Mouse (Mus musculus): ENCODE data around the gene Xpo4. TPM values are rescaled to one million over a fixed set of nuclear protein-coding genes. Genes with fewer than 3 reads are reported as not detected.

The Xpo4 gene
- polyA plus RNA-seq, 2 experiments, result 15.5 to 27.4 TPM

- no peak for ATAC-seq (ENCODE audit: low FRiP score, low read depth)
- no peak overlapping the region for H3K9ac ChIP-seq (ENCODE audit: low read depth, low read length, severe bottlenecking)
- peaks cover 3% of the 10 kb centered on the region; the same call in 1 of the 2 replicates for H3K36me3 ChIP-seq (ENCODE audit: control insufficient read depth, insufficient read depth, low read length)
- 69% methylated on average over 32 of the region's 34 CpGs for WGBS
- peaks cover 15% of the 10 kb centered on the region for H3K4me1 ChIP-seq (ENCODE audit: control insufficient read depth, insufficient read depth, low read length)
- no peak for DNase-seq (ENCODE audit: low spot score)
- no peaks in the 10 kb centered on the region for H3K27me3 ChIP-seq (ENCODE audit: control insufficient read depth, insufficient read depth, low read length)
- H3K9me3 ChIP-seq (ENCODE audit: control insufficient read depth, low read length), result no peaks in the 10 kb centered on the region
- TF ChIP-seq POLR2A (IDR thresholded peaks at IDR 0.05; ENCODE audit: borderline replicate concordance, extremely low read depth, insufficient read depth, insufficient read length), result no peak
- H3K4me2 ChIP-seq (replicated peaks; ENCODE audit: low read depth, low read length, severe bottlenecking), result no peak overlapping the region
- no peak overlapping the region for H3K27ac ChIP-seq (replicated peaks; ENCODE audit: low read depth, low read length)
- no peak overlapping the region for H3K4me3 ChIP-seq (replicated peaks; ENCODE audit: low read length)
Observed at GRCm38 (mm10) chr14:57542231-57542630, 123.0 kb downstream of the Xpo4 start.

DNA sequence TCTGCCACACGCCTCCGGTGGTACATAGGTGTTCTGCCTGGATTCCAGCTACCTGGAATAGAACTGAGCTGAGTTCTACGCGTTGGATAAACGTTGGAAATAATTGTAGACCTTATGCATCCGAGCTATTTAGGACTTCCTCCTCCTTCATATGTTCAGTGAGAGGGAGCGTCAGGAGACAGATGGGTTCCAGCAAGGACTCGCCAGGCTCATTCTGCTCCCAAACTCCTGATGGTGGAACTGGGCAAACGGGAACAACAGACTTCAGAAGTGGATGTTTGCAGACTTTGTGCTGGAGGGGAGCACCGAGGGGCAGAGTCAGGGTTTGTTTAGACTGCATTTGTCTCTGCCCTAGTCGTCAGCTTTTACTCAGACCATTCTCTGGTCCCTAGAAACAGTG lies 124.5 kb downstream of the Xpo4 start:
- WGBS, result 82% methylated on average over 11 of the region's 11 CpGs
- no peak overlapping the region for H3K27ac ChIP-seq (replicated peaks; ENCODE audit: low read depth, low read length)
- DNase-seq (ENCODE audit: low spot score) (no peak), ATAC-seq (ENCODE audit: low FRiP score, low read depth) (no peak)
- no peak overlapping the region for H3K9ac ChIP-seq (ENCODE audit: low read depth, low read length, severe bottlenecking)
- H3K36me3 ChIP-seq (ENCODE audit: control insufficient read depth, insufficient read depth, low read length), result peaks cover 3% of the 10 kb centered on the region; the same call in 1 of the 2 replicates
- H3K9me3 ChIP-seq (ENCODE audit: control insufficient read depth, low read length), result no peaks in the 10 kb centered on the region
- TF ChIP-seq POLR2A (IDR thresholded peaks at IDR 0.05; ENCODE audit: borderline replicate concordance, extremely low read depth, insufficient read depth, insufficient read length), result no peak
- H3K4me2 ChIP-seq (replicated peaks; ENCODE audit: low read depth, low read length, severe bottlenecking), result no peak overlapping the region
- H3K4me1 ChIP-seq (ENCODE audit: control insufficient read depth, insufficient read depth, low read length), result peaks cover 11% of the 10 kb centered on the region
- no peaks in the 10 kb centered on the region for H3K27me3 ChIP-seq (ENCODE audit: control insufficient read depth, insufficient read depth, low read length)
- no peak overlapping the region for H3K4me3 ChIP-seq (replicated peaks; ENCODE audit: low read length)

- no peaks in the 10 kb centered on the region for H3K9me3 ChIP-seq (ENCODE audit: control insufficient read depth, low read length)
- TF ChIP-seq POLR2A (IDR thresholded peaks at IDR 0.05; ENCODE audit: borderline replicate concordance, extremely low read depth, insufficient read depth, insufficient read length), result no peak
- H3K4me2 ChIP-seq (replicated peaks; ENCODE audit: low read depth, low read length, severe bottlenecking), result no peak overlapping the region
- WGBS, result 21% methylated on average over 16 of the region's 16 CpGs
- no peak for DNase-seq (ENCODE audit: low spot score)
- H3K27ac ChIP-seq (replicated peaks; ENCODE audit: low read depth, low read length), result 0 out of 2 replicates have a peak overlapping the region, but pooled peaks have one; percentile 14
- H3K27me3 ChIP-seq (ENCODE audit: control insufficient read depth, insufficient read depth, low read length), result no peaks in the 10 kb centered on the region
- H3K36me3 ChIP-seq (ENCODE audit: control insufficient read depth, insufficient read depth, low read length), result peaks cover 2% of the 10 kb centered on the region; the same call in 1 of the 2 replicates
- peaks cover 28% of the 10 kb centered on the region for H3K4me1 ChIP-seq (ENCODE audit: control insufficient read depth, insufficient read depth, low read length)
- H3K4me3 ChIP-seq (replicated peaks; ENCODE audit: low read length), result no peak overlapping the region
- peak; percentile 35 for ATAC-seq (ENCODE audit: low FRiP score, low read depth)
- no peak overlapping the region for H3K9ac ChIP-seq (ENCODE audit: low read depth, low read length, severe bottlenecking)
Observed at GRCm38 (mm10) chr14:57537261-57538015, 127.8 kb downstream of the Xpo4 start.

DNA sequence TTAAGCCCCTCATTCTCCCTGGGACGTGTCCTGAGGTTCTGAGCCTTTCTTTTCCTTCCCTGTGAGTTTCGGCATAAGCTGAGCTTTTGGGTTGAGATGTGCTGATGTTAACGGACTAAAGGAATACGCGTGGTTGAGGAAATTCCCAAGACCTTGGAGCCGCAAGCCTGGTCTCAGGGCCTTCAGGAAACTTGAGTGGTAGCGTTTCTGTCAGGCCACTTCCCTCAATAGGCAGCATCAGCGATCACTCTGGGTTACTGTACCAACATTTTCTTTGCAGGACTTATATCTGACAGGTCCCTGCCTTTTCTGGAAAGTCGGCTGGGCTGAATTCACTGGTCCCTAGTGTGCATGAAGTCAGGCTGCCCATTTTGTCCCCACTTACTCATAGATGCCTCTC lies 128.4 kb downstream of the Xpo4 start:
- Histone ChIP-seq H3K4me3 (replicated peaks; ENCODE audit: low read length) (no peak overlapping the region), H3K27me3 (ENCODE audit: control insufficient read depth, insufficient read depth, low read length) (no peaks in the 10 kb centered on the region), H3K4me2 (replicated peaks; ENCODE audit: low read depth, low read length, severe bottlenecking) (no peak overlapping the region), H3K9ac (ENCODE audit: low read depth, low read length, severe bottlenecking) (no peak overlapping the region), H3K27ac (replicated peaks; ENCODE audit: low read depth, low read length) (0 out of 2 replicates have a peak overlapping the region, but pooled peaks have one; percentile 14), H3K9me3 (ENCODE audit: control insufficient read depth, low read length) (no peaks in the 10 kb centered on the region), H3K4me1 (ENCODE audit: control insufficient read depth, insufficient read depth, low read length) (peaks cover 28% of the 10 kb centered on the region), H3K36me3 (ENCODE audit: control insufficient read depth, insufficient read depth, low read length) (no peaks in the 10 kb centered on the region)
- WGBS, result 57% methylated on average over 9 of the region's 9 CpGs
- TF ChIP-seq POLR2A (IDR thresholded peaks at IDR 0.05; ENCODE audit: borderline replicate concordance, extremely low read depth, insufficient read depth, insufficient read length), result no peak
- DNase-seq (ENCODE audit: low spot score), result no peak
- no peak for ATAC-seq (ENCODE audit: low FRiP score, low read depth)

- H3K36me3 ChIP-seq (ENCODE audit: control insufficient read depth, insufficient read depth, low read length), result no peaks in the 10 kb centered on the region
- H3K9me3 ChIP-seq (ENCODE audit: control insufficient read depth, low read length), result no peaks in the 10 kb centered on the region
- no peak for ATAC-seq (ENCODE audit: low FRiP score, low read depth)
- 55% methylated on average over 6 of the region's 6 CpGs for WGBS
- no peak overlapping the region for H3K27ac ChIP-seq (replicated peaks; ENCODE audit: low read depth, low read length)
- H3K4me1 ChIP-seq (ENCODE audit: control insufficient read depth, insufficient read depth, low read length), result peaks cover 28% of the 10 kb centered on the region
- no peak overlapping the region for H3K4me3 ChIP-seq (replicated peaks; ENCODE audit: low read length)
- TF ChIP-seq POLR2A (IDR thresholded peaks at IDR 0.05; ENCODE audit: borderline replicate concordance, extremely low read depth, insufficient read depth, insufficient read length), result no peak
- H3K4me2 ChIP-seq (replicated peaks; ENCODE audit: low read depth, low read length, severe bottlenecking), result no peak overlapping the region
- H3K9ac ChIP-seq (ENCODE audit: low read depth, low read length, severe bottlenecking), result no peak overlapping the region
- H3K27me3 ChIP-seq (ENCODE audit: control insufficient read depth, insufficient read depth, low read length), result no peaks in the 10 kb centered on the region
- peak; percentile 47 for DNase-seq (ENCODE audit: low spot score)
Observed at GRCm38 (mm10) chr14:57535646-57536045, 129.6 kb downstream of the Xpo4 start.

Data from limb, embryonic 14.5 days (tissue).